Mouse (Mus musculus): ENCODE measurements around the gene Exosc2. TPM values are rescaled to one million over a fixed set of nuclear protein-coding genes. Genes with fewer than 3 reads are reported as not detected.

The Exosc2 gene
- polyA plus RNA-seq, 1 experiment from 2014 or later: 77.7 TPM

Other genes with a start within 250 kb of the Exosc2 start
- gene Ass1, start 200.5 kb upstream of the Exosc2 start, polyA plus RNA-seq (2015; fragmentation: Nextera tagmentation; extraction: Ambion mirVana): 72.1 and 77.8 TPM in 2 replicates
- 86.4 and 98.7 TPM in 2 replicates for gene Fubp3, start 98.1 kb upstream of the Exosc2 start, polyA plus RNA-seq (2015; fragmentation: Nextera tagmentation; extraction: Ambion mirVana)
- not detected in 2 replicates for gene Prdm12, start 30.7 kb upstream of the Exosc2 start, polyA plus RNA-seq (2015; fragmentation: Nextera tagmentation; extraction: Ambion mirVana)
- gene Abl1, start 17.7 kb downstream of the Exosc2 start, polyA plus RNA-seq (2015; fragmentation: Nextera tagmentation; extraction: Ambion mirVana): 43.9 and 46.2 TPM in 2 replicates
- 0.08 TPM in 1 of 2 replicates, not detected in the other for gene Qrfp, start 139.9 kb downstream of the Exosc2 start, polyA plus RNA-seq (2015; fragmentation: Nextera tagmentation; extraction: Ambion mirVana)
- 1.2 and 1.6 TPM in 2 replicates for gene Fibcd1, start 175.3 kb downstream of the Exosc2 start, polyA plus RNA-seq (2015; fragmentation: Nextera tagmentation; extraction: Ambion mirVana)
- gene Lamc3, start 216.6 kb downstream of the Exosc2 start, polyA plus RNA-seq (2015; fragmentation: Nextera tagmentation; extraction: Ambion mirVana): 3.5 and 4.5 TPM in 2 replicates

Measured in kidney, embryonic 15.5 days (tissue).